Mouse (Mus musculus) bone marrow macrophage, adult 2 months (primary cell): ENCODE data around the gene 4930556J24Rik.

Source experiments
- CTCF ChIP-seq: IDR thresholded peaks from 2 replicates; pipeline ENCODE4 v1.5.1; 2012; ENCODE audit warnings: low read depth, mild to moderate bottlenecking, low read length, moderate library complexity
- POLR2A ChIP-seq: IDR thresholded peaks from 2 replicates; pipeline ENCODE4 v1.6.1; 2012; ENCODE audit warnings: mild to moderate bottlenecking, low read depth, low read length, borderline replicate concordance

DNA sequence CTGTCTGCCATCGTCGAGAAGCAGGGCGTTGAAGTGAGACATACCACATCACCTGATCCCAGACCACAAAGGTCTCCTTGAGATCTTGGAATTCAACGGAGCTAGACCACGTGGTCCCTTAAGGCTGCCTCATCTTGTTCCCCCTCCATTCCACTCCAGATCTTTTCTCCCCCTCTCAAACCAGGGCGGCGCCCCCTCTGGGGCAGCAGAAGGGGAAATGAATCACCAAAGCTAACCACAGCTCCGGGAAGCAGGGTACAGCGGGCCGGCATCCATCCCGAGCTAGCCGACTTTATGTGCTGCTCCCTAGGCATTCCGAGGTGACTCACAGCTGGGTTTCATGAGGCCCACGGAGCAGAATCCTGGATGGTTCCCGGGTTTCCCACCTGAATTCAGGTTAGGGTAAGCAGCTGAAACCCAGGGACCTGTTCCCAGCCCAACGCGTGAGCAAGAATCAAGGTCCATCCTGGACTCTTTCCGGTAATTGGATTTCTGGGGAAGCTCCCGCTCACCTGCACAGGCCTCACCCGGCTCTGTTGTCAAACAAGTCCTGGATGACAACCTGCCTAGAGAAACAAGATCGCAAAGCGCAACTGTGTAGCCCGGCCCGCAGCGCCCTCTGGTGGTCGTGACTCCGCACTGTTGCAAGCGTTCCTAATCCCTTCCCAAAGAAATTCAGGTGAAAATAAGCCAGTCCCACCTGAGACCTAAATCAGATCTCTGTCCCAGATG, 62.3 kb downstream of the 4930556J24Rik start, which contains the start of gene Slc35e4:
- TF ChIP-seq CTCF (peak; percentile 95), POLR2A (no peak)
